Mouse (Mus musculus) left cerebral cortex, postnatal 25 days (tissue): ENCODE measurements around the gene Gna11. TPM values are rescaled to one million over a fixed set of nuclear protein-coding genes. Genes with fewer than 3 reads are reported as not detected.

ENCODE experiments used
- DNase-seq, 2 experiments: peaks; one replicate each; pipeline ENCODE4 v3.0.0; 2022; ENCODE audit warnings: low spot score in 2 of 2, mixed read lengths in 1 of 2
- intact Hi-C: fragments of 180-260 bp; cut with DNase I; formaldehyde crosslinking; loops from one replicate; pipeline ENCODE4 v1.15.1; 2025
- total RNA-seq, 2 experiments: library from RNA; stranded (reverse); gene quantifications; 2 replicates each; pipeline ENCODE4 v1.2.3; 2021

Gene Gna11
- total RNA-seq, result 100 to 1,000 TPM; 101 to 107 TPM

DNA sequence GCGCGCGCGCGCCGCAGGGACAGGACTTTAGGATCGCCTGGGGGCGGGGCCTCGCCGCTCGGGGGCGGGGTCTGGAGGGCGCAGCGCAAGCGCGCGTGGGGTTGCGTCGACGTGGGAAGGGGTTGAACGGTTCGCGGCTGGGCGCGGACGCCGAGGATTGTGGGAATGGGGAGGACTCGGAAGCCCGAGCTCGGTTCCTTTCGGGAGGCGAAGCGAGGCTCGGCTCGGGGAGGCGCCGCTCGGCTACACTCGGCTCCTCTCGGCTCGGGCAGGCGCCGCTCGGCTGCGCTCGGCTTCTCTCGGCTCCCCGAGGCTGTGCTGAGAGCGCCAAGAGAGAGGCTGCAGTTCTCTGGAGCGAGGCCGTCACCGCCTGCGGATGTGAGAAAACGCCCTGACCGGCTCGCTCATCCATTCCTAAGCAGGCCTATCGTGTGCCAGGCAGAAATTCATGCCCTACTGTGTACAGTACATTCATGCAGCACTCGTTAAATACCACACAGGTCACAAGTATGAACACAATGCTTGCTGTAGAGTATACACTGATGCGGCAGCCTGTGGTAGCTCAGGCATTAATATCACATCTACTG lies at the start of gene Gna11:
Gene Gna11, minus strand, starts transcription at position 30 of the 587 bp plus-strand sequence.
- intact Hi-C loops, result no loop called here
- peak; percentile 99 for DNase-seq

DNA sequence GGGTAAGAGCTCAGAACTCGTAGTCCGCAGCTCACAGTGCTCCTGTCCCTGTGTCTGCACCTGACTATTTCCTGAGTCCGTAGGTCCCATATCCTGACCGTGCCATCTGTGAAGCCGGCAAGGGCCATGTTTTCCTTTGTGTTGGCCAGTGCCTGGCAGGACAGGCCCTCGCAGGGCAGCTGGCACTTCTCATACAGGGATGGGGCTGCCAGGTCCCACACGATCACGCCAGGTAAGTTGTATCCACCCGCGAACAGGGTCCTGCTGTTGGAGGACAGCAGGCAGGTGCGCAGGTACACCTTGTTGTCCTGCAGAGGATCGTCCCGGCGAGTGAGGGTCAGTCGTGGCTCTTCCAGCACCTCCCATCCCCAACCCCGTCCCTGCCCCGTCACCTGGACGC lies 48.9 kb upstream of the Gna11 start:
- DNase-seq, result no peak
- intact Hi-C loops, result no loop called here

DNA sequence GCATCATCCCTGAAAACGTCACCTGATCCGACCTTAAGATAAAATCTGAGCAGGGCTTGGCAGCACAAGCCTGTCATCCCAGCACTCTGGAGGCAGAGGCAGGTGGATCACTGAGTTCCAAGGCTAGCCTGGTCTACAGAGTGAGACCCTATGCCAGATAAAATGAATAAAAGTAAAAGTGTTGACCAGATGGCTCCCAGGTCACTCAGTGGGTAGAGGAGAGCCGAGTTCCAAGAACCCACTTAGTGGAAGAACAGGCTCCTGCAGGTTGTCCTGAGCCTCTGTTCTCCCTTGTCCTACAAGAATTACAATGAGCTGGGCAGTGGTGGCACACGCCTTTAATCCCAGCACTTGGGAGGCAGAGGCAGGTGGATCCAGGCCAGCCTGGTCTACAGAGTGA lies 48.2 kb upstream of the Gna11 start:
- DNase-seq, result no peak
- intact Hi-C loops, result no loop called here

DNA sequence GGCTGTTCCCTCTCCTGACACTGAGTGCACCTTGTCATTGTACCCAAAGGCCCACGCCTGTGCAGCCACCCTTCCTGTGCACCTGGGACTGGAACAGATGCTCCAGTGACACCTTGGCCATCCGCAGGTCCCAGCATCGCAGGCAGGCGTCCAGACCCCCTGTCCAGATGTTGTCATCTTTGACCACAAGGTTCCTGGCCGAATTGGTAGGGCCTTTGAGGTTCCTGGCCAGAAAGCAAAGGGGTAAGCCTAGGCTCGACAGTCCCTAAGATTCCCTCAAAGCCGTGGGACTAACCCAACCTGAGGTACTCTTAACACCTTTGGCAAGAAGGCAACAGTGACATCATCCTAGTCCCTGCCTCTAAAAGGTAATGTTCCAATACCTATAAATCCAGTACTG lies 47.6 kb upstream of the Gna11 start:
- no peak for DNase-seq
- intact Hi-C loops, result no loop called here

DNA sequence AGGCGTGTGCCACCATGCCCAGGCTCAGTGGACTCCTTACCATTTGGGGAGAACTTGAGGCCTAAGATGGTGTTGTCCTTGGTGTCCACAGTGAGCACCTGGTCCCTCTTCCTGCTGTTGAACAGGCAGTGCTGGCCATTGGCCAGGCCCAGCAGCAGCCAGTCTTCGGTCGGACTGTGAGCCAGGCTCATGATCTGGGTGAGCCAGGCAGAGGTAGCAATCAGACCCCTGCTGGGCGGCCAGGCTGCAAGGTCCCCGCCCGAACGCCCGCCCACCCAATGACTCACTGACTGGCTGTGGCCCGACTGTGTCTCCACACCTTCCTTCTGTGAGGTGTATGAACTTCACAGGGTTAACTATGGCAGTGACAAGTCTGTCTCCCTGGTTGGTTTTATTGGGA lies 46.9 kb upstream of the Gna11 start:
- intact Hi-C loops, result no loop called here
- DNase-seq, result no peak

DNA sequence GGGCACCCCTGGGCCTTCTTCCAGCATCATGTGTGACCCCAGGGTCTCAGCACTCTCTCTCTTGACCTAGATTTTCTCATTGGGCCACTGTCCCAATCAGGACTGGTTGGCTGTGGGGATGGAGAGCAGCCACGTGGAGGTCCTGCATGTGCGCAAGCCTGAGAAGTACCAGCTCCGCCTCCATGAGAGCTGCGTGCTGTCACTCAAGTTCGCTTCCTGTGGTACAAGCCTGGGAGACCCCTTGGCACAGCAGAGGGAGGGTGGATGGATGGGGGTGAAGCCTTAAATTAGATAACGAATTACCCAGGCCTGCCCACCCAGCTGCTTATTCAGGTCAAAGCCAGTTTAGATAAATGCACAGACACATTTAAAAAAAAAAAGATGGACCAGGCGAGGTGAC lies 43.7 kb upstream of the Gna11 start:
- intact Hi-C loops, result no loop called here
- no peak for DNase-seq

DNA sequence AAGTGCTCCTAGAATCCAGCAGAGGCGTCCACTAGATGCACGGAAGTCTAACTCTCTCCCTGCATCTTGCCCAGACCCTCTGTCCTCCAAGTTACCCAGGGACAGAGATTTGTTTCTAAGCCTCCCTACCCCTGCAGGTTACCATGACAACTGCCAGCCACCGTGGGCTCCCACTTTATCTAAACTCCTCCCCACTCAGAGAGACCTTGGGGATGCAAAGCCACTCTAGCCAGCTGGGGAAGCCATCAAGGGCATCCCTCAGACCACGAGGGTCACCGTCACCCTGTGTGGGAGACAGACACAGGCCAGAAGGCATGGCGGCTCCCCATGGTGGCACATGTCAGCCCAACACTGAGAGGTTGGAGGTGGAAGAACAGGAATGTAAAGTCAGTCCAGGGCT lies 38.4 kb upstream of the Gna11 start:
- intact Hi-C loops, result no loop called here
- no peak for DNase-seq

DNA sequence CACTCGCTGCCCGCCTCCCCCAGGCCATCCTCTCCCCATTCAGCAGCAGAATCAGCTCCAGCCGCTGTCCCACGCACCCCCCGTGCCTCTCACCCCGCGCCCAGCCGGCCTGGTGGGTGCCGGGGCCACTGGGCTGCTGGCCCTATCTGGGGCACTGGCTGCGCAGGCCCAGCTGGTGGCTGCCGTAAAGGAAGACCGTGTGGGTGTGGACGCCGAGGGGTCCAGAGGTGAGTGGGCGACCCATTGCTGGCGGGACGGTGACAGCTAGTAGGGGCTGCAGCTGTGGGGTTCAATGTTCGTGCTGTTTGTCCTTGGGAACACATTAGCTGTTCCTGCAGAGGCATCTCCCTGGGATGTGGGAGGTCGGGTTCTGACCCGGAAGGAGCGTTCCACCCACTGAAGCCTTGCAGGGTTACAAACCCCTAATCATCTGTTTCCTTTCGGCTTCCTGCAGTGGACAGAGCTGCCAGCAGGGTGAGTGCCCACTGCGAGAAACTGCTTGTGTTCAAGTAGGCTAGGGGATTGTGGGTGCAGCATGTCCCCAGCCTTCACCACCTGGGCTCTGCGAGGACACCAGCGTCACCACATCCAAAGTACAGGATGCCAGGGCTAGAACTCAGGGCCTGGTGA lies 35.6 kb upstream of the Gna11 start:
- intact Hi-C loops, result no loop called here
- DNase-seq, result no peak

DNA sequence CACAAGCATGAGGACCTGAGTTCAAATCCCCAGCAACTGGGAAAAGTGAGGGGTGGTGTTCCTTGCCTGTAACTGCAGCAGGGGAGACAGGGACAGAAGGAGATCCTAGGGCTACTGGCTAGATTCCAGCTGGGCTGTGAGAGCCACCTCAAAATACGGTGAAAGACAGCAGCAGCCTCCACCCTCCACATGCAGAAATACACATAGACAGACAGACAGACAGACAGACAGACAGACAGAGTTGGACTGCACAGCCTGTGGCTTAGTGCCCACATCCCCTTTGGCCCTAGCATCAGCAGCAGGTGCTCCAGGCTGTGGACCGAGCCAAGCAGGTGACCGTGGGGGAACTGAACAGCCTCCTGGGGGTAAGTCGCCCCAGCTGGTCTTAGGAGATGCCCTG lies 35.0 kb upstream of the Gna11 start:
- no peak for DNase-seq
- intact Hi-C loops, result no loop called here

DNA sequence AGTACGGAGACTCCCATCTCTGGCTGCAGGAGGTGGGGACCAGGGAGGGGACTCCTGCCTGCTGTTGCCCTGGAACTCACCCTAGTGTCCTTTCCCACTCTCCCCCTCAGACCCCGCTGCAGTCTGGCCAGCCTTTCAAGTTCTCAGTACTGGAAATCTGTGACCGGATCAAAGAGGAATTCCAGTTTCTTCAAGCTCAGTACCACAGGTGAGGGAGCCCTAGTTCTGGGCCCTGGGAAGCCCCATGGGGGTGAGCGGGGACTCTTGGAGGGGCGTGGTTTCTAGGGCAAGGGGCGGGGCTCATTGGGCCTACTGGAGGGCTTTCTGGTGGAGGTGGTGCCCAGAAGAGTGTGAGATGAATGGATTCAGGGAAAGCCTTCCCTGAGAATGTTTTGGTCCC lies 30.7 kb upstream of the Gna11 start:
- DNase-seq, result no peak
- intact Hi-C loops, result no loop called here

DNA sequence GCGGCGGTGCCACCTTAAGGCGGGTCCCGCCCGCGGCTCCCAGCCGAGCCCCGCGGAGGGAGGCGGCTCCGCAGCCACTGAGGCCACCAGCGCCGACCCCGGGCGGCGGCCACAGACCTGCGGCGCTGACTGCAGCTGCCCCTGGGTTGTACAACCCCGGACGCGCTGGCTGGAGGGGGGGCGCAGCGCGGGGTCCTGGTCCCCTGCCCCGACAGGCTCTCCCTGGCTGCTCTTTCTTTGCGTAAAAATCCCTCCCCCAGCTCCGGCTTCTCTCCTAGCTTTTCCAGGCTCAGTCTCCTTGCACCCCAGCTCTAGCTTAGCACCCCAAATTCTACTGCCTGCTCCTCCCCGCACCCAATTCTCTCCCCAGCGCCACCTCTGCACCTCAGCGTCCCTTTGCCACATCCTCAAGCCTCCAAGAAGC lies 30.2 kb upstream of the Gna11 start:
- DNase-seq, result peak in 1 of 2 experiments; percentile 38
- intact Hi-C loops, result no loop called here

DNA sequence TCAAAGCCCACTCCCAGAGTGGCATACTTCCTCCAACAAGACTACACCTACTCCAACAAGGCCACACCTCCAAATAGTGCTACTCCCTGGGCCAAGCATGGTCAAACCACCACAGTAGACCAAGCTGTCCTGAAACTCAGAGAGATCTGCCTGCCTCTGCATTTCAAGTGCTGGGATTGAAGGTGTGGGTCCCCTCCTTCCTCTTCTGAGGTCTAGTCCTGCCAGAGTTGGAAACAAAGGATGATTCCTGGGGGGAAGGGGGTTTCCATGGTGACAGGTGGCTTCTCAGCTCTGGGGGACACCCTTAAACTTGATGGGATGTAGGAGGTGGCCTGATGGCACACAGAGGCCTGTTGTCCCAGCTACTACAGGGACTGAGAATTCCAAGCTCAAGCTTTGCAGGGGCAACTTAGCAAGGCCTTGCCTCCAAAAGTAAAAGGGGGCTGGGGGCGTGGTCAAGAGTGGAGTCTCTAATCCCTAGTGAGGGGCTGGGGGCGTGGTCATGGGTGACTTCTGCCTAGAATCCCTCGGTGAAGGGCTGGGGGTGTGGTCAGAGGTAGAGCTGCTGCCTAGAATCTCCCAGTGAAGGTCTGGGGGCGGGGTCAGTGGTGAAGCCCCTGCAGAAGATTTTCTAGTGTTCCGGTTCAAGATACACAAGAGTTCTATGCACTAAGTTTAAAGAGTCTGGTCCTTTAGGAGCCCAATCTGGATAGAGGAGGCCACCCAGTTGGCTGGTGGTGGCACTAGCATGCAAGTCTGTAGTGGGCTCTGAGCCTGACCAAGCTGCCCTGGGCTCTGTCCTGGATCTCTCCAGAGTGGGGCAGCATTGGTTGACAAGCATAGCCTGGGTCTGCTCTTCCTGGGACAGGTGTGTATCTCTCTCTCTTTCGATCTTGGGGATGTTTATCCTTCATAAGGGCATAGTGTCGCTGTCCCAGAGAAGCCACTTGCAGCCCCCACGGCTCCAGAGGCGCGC lies 29.4 kb upstream of the Gna11 start, which contains the start of gene Tle2:
Gene Tle2, plus strand, starts transcription at position 481 of the 976 bp plus-strand sequence.
- intact Hi-C loops, result no loop called here

DNA sequence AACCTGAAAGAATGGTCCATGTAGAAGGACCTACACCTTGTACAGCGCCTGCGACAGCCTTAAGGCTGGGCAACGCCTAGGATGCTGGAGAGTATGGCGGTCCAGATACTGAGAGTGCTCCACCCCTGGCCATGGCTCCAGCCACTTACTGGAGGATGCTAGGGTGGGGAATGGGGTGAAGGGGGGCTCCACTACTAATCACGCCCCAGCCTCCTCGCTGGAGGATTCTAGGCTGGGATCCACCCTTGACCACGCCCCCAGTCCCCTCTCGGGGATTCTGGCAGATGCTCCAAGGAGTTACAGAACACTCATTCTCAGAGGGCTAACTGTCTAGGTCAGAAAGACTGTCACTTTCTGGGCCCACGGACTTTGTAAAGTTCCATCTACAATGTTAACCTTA lies 28.0 kb upstream of the Gna11 start:
- no peak for DNase-seq
- intact Hi-C loops, result no loop called here

More for the DNA sequence above, 29.4 kb upstream of the Gna11 start, which contains the start of gene Tle2:
- DNase-seq, result no peak

DNA sequence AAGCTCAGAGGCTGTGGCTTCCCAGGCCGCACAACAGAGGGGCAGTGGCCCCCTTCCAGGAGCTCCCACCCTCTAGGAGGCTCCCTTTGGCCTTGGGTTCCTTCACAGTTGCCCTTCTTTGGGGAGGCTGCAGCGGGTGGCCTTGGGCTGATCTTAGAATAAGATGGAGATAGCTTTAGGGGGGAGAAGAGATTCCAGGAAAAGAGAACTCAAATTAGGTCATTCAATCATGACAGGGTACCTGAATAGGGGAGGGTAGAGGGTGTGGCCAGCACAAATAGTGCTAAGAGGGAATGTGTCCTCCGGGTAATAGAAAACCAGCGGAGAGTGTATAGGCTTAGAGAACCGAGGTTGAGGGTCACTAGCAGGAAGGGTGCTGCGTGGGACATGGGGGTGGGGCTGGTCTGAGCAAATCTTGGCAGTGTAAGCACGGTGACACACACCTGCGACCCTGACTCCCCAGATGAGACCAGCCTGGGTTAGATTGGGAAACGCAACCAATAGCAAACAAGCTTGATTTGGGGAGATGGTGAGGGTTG lies 27.2 kb upstream of the Gna11 start:
- DNase-seq, result no peak
- intact Hi-C loops, result no loop called here

DNA sequence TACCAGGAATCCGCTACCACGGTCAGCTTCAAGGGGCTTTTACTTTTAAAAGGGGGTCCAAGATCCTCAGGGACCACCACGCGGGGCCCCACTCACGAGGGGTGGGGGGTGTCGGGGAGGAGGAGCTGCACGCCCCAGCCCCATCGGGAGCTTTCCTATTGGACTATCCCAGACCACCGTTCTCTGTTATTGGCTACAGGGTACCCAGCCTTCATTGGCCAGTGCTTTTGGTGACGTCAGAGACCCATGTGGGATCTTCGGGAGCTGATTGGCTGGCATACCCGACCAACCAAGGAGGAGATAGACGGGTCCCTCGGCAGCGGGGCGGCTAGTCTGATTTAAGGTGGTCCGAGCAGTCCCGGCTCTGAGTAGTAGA lies 26.5 kb upstream of the Gna11 start:
- intact Hi-C loops, result loop anchor here (1.0 to 2.0 kb wide), 2 partner anchors 25 to 35 kb away; partner anchors contain the start of gene BC025920

DNA sequence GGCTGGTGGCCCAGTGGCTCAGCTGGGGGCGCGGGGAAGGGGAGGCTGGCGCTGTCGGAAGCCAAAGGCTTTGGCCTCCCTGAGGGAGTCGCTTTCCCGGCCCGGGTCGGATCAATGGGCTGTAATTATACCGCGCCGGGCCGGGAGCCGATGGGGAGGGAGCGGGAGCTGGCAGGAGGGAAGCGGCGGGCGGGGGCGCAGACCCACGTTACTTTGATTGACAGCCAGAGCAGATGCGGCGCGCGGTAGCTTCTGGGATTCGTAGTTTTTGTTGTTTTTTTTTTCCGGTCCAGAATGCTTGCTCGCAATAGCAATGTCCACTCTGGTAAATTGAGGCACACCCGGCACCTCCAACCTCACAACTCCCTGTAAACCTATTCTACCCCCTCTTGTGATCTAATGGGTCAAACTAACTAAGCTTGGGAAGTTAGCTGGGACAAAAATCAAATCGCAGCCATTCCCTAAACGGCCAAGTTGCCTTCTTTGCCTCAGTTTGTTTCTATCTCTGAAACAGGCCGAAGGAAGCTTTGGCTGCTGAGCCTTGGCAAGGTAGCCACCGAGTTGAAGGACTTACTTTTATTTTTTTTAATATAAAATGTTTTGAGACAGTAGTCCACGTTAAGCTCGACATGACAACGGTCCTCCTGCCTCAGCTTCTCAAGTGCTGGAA lies 26.0 kb upstream of the Gna11 start:
- DNase-seq, result peak; percentile 95 to 97
- intact Hi-C loops, result loop anchor here (1.0 to 2.0 kb wide), 2 partner anchors 26 to 35 kb away; partner anchors contain the start of gene BC025920

More for the DNA sequence above, 26.5 kb upstream of the Gna11 start:
- DNase-seq, result peak; percentile 99 to 100

DNA sequence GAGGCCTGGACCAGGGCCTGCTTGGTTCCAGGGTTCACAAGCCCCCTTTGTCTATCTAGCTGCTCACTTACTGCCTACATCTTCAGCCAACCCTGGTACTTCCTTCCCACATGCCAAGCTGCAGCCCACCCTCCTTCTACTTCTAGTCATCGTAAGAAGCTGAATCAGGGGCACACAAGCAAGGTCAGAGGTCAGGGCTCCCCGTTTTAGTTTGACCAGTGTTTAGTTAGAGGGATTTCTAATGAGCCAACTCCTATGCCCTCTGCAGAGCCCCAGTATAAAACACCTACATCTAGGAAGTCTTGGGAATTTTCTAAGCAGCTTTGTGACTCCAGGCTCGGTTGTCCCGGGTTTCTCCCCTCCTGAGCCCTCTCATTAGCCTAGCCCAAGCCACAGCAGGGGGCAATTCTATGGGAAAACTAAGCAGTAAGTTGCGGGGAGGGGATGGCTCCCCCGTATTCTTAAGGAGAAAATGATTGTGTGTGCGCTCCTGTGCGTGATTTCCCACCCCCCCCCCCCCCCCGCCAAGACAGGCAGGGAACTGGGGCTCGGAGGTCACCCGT lies 25.3 kb upstream of the Gna11 start:
- intact Hi-C loops, result loop anchor here (2.0 kb wide), 1 partner anchor 26 kb away; no protein-coding TSS in a partner anchor
- no peak for DNase-seq

DNA sequence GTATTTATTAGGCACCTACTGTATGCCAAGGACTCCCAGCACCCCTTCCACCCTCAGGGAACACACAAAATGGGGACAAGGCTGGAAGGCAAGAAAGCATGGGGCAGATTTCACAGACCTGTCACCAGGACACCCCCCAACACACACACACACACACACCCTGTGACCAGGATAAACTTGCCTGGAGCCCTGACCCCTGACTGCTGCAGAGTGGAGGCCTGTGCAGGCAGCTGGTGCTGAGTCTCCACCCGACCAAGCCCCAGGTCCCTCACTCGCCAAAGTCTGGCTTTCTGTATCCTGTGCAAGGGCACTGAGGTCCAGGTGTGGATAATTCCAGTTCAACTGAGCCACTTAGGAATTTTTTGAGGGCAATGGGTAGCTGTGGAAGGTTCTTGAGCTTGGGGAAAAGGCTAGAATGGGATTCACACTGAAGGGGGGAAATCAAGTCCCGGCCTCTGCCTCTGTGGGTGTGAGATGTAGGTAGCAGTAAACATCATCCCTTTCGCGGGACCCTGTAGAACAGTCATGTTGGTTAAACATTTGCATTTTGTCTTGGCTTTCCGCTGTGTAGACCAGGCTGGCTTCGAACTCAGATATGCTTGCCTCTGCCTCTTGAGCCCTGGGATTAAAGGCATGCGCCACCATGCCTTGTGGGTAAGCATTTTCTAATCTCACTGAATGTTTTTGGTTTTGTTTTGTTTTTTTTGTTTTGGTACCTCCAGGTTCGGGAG lies 24.7 kb upstream of the Gna11 start:
- no peak for DNase-seq
- intact Hi-C loops, result loop anchor here (2.0 kb wide), 1 partner anchor 27 kb away; no protein-coding TSS in a partner anchor
